Mouse (Mus musculus): ENCODE results near the gene Celf3.

- TF ChIP-seq CTCF (IDR thresholded peaks at IDR 0.05; ENCODE audit: extremely low read depth, insufficient read depth, low read length) (no peak), POLR2A (IDR thresholded peaks at IDR 0.05; ENCODE audit: extremely low read depth, insufficient read depth, low read length) (no peak)
Measured at GRCm38 (mm10) chr3:94478591-94479169, 585 bp downstream of the Celf3 start.

Measured in cortical plate, adult 2 months (tissue).